Mouse (Mus musculus): ENCODE data around the gene Arxes2. TPM values are rescaled to one million over a fixed set of nuclear protein-coding genes. Genes with fewer than 3 reads are reported as not detected.
"Not testable (repeated sequence)": the region's sequence is repeated elsewhere in the genome, so short reads cannot be mapped to it uniquely, and the experiment has no call there.

Arxes2 gene
- polyA plus RNA-seq (2012; rRNA removed) = 10.2 and 12.2 TPM in 2 replicates

DNA sequence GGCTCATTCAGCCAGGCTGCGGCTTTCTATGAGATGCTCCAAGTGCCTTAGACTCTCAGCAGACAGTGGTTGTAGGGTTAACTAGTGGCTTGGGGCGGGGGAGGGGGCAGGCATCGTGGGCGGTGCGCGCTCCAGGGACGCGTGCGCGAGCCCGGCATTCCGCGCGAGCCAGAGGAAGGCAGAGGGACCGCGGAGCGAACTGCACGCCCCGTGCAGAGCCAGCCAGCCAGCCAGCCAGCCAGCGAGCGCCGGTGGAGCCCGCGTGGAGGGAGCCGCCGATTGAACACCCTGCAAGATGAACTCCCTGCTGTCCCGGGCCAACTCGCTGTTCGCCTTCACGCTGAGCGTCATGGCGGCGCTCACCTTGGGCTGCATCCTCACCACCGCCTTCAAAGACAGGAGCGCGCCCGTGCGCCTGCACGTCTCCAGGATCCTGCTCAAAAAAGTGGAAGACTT, at the start of gene Arxes2:
Gene Arxes2, plus strand, starts transcription at position 161 of the 456 bp plus-strand sequence.
- not testable (repeated sequence) for H3K4me1 ChIP-seq (ENCODE audit: control insufficient read depth, insufficient read depth, low read length); H3K4me3 ChIP-seq (replicated peaks; ENCODE audit: extremely low read depth, low read depth, low read length)
- 10% methylated on average over 17 of the region's 39 CpGs for WGBS
- peak; percentile 11 for DNase-seq

DNA sequence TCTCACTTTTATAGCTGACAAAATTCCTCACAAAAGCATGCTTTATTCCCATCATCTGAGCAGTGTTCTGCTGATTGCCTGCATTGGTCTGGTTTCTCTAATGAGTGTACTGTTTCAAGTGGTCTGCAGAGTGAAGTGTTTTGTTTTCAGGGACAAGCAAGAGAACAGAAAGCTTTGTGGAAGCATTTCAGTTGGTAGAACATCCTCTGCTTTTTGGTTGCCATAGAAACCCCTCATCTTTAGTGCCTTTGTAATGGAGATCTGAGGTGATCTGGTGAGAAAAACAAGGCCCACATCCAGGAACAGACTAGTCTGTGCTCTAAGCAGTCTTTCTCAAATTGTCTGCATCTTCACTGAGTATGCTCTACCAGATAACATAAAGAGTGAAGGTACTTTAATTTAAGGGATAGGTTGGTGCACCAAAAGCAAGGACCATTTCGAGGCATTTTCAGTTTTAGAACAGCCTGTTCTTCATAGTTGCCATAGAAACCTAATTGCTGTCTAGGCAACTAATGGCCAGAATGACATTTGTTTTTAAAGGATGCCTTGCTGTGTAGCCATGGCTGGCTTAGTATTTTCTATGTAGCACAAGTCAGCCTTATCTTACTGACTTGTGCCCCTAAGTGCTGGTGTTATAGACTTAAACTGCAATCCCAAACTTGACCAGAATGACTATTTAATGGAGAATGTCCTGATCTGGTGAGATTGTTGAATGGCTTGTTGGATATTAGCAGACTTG, 44.8 kb upstream of the Arxes2 start:
- no peak overlapping the region for H3K4me3 ChIP-seq (replicated peaks; ENCODE audit: extremely low read depth, low read depth, low read length)
- DNase-seq = no peak
- no peaks in the 10 kb centered on the region for H3K4me1 ChIP-seq (ENCODE audit: control insufficient read depth, insufficient read depth, low read length)
- TF ChIP-seq POLR2A (IDR thresholded peaks at IDR 0.05; ENCODE audit: borderline replicate concordance, extremely low read depth, low read depth, low read length) (no peak), CTCF (IDR thresholded peaks at IDR 0.05; ENCODE audit: insufficient read depth, low read length) (no peak)
- 58% methylated on average over 1 of the region's 1 CpGs for WGBS

DNA sequence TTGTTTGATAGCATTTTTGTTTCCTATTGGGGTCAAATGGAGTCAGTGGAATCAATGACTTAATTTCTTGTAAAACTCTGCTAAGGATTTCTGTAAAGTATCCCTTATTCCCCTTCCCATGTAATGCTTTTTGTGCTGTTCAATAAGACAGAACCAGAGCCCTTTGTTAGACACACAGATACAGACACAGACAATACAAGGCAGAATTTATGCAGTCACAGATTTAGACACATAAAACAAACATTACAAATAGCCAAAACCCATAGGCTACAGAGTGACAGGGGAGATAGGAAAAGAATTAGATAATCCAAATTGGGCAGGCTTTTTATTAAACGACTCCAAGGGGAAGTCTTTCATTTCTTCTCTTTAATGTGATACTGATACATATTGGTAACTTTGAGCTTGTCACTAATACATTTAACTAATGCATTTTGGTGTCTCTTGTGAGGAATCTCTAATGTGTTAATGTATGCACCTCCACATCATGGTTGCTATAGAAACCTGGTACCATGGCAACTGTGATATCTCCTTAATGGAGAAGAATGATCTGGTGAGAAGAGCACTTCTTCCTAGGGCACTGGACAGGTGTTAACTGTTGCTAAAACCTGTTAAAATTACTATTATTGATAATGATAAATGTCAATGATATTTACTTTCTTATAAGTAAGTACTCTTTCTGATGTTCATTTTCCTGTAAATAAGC, 36.5 kb upstream of the Arxes2 start:
- H3K4me1 ChIP-seq (ENCODE audit: control insufficient read depth, insufficient read depth, low read length) = no peaks in the 10 kb centered on the region
- H3K4me3 ChIP-seq (replicated peaks; ENCODE audit: extremely low read depth, low read depth, low read length) = no peak overlapping the region
- 70% methylated on average over 1 of the region's 1 CpGs for WGBS
- TF ChIP-seq POLR2A (IDR thresholded peaks at IDR 0.05; ENCODE audit: borderline replicate concordance, extremely low read depth, low read depth, low read length) (no peak), CTCF (IDR thresholded peaks at IDR 0.05; ENCODE audit: insufficient read depth, low read length) (no peak)
- no peak for DNase-seq

DNA sequence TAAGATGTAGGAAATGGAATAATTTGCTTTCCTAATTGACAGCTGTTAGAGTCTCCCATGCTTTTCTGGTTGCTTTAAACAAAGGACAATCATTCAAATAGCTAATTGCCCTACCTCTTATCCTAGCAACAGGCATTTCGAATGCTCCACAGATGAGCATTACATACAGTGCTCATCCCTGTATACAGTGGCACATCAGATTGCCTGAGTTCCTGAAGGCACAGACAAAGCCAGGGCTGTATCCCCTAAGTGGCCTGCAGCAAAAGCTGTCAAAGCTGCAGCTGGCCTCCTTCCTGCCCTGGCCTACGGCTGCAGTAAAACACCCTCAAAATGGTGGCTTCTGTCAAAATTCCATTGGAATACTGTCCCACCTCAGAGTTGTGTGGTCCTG, 35.9 kb upstream of the Arxes2 start:
- no peak for DNase-seq
- 85% methylated on average over 2 of the region's 2 CpGs for WGBS
- H3K4me3 ChIP-seq (replicated peaks; ENCODE audit: extremely low read depth, low read depth, low read length) = no peak overlapping the region
- no peaks in the 10 kb centered on the region for H3K4me1 ChIP-seq (ENCODE audit: control insufficient read depth, insufficient read depth, low read length)
- TF ChIP-seq CTCF (IDR thresholded peaks at IDR 0.05; ENCODE audit: insufficient read depth, low read length) (no peak), POLR2A (IDR thresholded peaks at IDR 0.05; ENCODE audit: borderline replicate concordance, extremely low read depth, low read depth, low read length) (no peak)

DNA sequence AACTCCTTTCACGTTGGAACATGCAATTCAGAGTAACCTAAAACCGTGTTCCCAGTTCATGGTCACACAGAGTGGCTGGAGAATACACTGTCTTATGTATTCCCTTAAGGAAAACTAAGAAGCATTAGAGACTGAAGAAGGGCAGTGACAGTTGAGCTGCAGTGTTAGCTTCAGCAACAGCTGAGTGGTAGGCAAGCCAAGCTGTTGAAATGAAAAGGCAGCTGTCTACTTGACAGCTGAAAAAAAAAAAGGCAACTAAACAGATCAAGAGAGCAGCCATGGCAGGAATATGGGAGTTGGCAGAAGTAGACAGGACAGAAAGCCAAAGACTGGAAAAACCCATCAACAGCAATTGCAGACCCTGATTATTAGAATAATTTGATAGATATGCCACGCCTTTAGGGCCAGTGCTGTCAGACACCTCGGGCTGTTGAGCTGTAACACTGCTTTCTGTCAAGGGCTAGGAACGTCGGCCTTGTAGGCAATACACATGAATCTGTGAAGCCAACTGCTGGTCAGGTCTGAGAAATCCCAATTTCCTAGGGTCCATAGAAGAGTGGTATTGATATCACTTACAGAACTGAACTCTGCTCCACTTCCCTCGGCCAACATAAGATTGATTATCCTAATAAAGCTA, 34.9 kb upstream of the Arxes2 start:
- 72% methylated on average over 7 of the region's 7 CpGs for WGBS
- no peak for DNase-seq
- Histone ChIP-seq H3K4me3 (replicated peaks; ENCODE audit: extremely low read depth, low read depth, low read length) (no peak overlapping the region), H3K4me1 (ENCODE audit: control insufficient read depth, insufficient read depth, low read length) (no peaks in the 10 kb centered on the region)
- TF ChIP-seq POLR2A (IDR thresholded peaks at IDR 0.05; ENCODE audit: borderline replicate concordance, extremely low read depth, low read depth, low read length) (no peak), CTCF (IDR thresholded peaks at IDR 0.05; ENCODE audit: insufficient read depth, low read length) (no peak)

DNA sequence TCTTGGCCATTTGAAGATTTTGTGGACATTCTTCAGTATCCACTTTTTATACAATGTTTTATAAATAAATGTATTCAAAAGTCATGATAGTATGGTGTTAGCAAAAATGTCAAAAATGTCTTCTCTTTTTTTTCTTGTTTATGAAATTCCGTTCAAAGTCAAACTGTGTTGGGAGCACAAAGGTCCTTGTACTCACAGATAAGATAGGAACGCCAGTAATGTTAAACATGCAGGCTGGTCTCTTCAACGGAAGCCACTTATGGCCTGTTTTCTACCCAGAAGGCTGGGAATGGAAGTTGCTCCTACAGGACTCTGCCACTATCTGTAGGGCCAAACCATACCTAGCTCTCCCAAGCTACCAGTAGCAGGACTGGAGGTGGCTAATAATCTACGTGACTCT, 34.1 kb upstream of the Arxes2 start:
- no peak for DNase-seq
- TF ChIP-seq POLR2A (IDR thresholded peaks at IDR 0.05; ENCODE audit: borderline replicate concordance, extremely low read depth, low read depth, low read length) (no peak), CTCF (IDR thresholded peaks at IDR 0.05; ENCODE audit: insufficient read depth, low read length) (no peak)
- WGBS = 68% methylated on average over 4 of the region's 4 CpGs

DNA sequence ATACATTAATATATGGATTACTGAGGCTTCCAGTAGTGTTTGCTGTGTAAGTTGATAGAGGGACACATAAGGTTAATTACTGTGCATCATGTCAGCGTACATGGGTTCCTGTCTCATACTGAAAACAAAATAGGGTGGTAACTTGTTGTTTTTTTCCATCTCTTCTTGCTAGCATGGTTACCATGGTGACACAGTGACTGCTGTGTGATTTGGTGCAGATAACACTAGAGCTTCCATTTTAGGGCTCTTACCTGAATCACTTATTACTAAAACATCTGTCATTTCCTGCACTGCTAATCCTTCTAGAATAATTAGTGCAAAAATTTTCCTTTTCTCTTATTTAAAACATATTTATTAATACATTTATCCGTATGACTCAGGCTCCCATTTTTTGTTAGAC, 31.3 kb upstream of the Arxes2 start:
- no peak for DNase-seq
- WGBS = 75% methylated on average over 2 of the region's 2 CpGs
- TF ChIP-seq POLR2A (IDR thresholded peaks at IDR 0.05; ENCODE audit: borderline replicate concordance, extremely low read depth, low read depth, low read length) (no peak), CTCF (IDR thresholded peaks at IDR 0.05; ENCODE audit: insufficient read depth, low read length) (no peak)
- Histone ChIP-seq H3K4me3 (replicated peaks; ENCODE audit: extremely low read depth, low read depth, low read length) (no peak overlapping the region), H3K4me1 (ENCODE audit: control insufficient read depth, insufficient read depth, low read length) (no peaks in the 10 kb centered on the region)

More for the DNA sequence above, 34.1 kb upstream of the Arxes2 start:
- Histone ChIP-seq H3K4me1 (ENCODE audit: control insufficient read depth, insufficient read depth, low read length) (no peaks in the 10 kb centered on the region), H3K4me3 (replicated peaks; ENCODE audit: extremely low read depth, low read depth, low read length) (no peak overlapping the region)

DNA sequence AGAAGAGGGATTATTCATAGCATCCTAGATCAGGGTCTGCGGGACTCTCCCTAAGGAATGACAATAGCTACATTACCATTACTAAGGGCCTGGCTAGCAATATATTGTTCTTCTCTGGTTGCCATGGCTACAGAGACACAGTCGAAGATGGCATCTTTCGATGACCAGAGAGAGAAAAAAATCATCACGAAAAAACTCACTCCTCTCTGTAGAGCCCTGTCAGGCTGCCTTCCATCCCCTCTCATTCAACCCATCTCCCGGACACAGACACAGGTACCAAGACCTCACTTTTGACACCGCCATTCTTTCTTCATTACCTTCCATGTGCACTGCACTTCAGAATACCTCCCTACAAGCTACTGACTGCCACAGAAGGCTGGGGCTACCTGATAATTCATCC, 30.5 kb upstream of the Arxes2 start:
- TF ChIP-seq POLR2A (IDR thresholded peaks at IDR 0.05; ENCODE audit: borderline replicate concordance, extremely low read depth, low read depth, low read length) (no peak), CTCF (IDR thresholded peaks at IDR 0.05; ENCODE audit: insufficient read depth, low read length) (no peak)
- WGBS = 62% methylated on average over 6 of the region's 6 CpGs
- H3K4me1 ChIP-seq (ENCODE audit: control insufficient read depth, insufficient read depth, low read length) = no peaks in the 10 kb centered on the region
- DNase-seq = no peak
- no peak overlapping the region for H3K4me3 ChIP-seq (replicated peaks; ENCODE audit: extremely low read depth, low read depth, low read length)

DNA sequence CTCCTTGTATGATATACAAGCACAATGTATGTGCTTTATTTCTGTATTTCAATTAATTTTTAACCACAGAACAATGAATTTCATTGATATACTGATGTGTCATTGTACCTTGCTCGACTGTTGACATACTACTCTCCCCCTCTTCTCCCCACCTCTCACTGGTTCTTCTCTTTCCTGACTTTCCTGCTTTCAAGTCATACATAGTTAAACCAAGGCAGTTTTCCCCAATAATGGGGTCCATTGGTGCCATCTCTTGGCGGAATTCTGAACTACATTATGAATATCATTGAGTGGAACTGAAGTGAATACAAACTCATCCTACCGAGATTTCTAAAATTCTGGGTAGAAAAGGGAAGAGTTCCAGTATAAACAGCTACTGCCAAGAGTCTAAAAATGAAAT, 30.0 kb upstream of the Arxes2 start:
- WGBS = 23% methylated on average over 3 of the region's 3 CpGs
- no peak for TF ChIP-seq POLR2A (IDR thresholded peaks at IDR 0.05; ENCODE audit: borderline replicate concordance, extremely low read depth, low read depth, low read length)
- TF ChIP-seq CTCF (IDR thresholded peaks at IDR 0.05; ENCODE audit: insufficient read depth, low read length) = no peak
- H3K4me3 ChIP-seq (replicated peaks; ENCODE audit: extremely low read depth, low read depth, low read length) = no peak overlapping the region
- no peaks in the 10 kb centered on the region for H3K4me1 ChIP-seq (ENCODE audit: control insufficient read depth, insufficient read depth, low read length)
- DNase-seq = no peak
